In genomic region chr14:122087956-122088355, GRCm38 (mm10) we compare ENCODE assay signal across 21 mouse cellular contexts. TPM values are rescaled to one million over a fixed set of nuclear protein-coding genes. Genes with fewer than 3 reads are reported as not detected.
"Had no signal": no experiment of that assay in that cellular context is flagged by ENCODE, and none has a peak within 500 bp of the region (broad histone marks: within the 10 kb centered on the region; RNA-seq: fewer than 3 reads in every experiment).

No protein-coding gene starts in this region.

- H3K27me3 ChIP-seq: neural tube, embryonic 13.5 days; neural tube, embryonic 15.5 days; stomach, embryonic 15.5 days had no signal

- H3K4me1 ChIP-seq: neural tube, embryonic 13.5 days; neural tube, embryonic 15.5 days; stomach, embryonic 15.5 days had no signal

- H3K9me3 ChIP-seq: neural tube, embryonic 15.5 days; stomach, embryonic 15.5 days had no signal

- H3K9ac ChIP-seq: neural tube, embryonic 13.5 days; neural tube, embryonic 15.5 days; stomach, embryonic 15.5 days had no signal

- H3K27ac ChIP-seq: neural tube, embryonic 13.5 days; neural tube, embryonic 15.5 days; stomach, embryonic 15.5 days; stomach, postnatal 0 days had no signal

- DNase-seq: retina, postnatal 1 day; right cerebral cortex, adult 18-20 months; right cerebral cortex, postnatal 14 days; right cerebral cortex, postnatal 25 days; right cerebral cortex, postnatal 4 days; spleen, adult 18-20 months; thymus, adult 18-20 months; thymus, adult 2 months; thymus, postnatal 14 days; thymus, postnatal 25 days; thymus, postnatal 36 days; thymus, postnatal 4 days had no signal

- H3K4me3 ChIP-seq: neural tube, embryonic 13.5 days; neural tube, embryonic 15.5 days; stomach, embryonic 15.5 days had no signal

- H3K4me2 ChIP-seq: neural tube, embryonic 13.5 days; neural tube, embryonic 15.5 days; stomach, embryonic 15.5 days had no signal

- H3K36me3 ChIP-seq: neural tube, embryonic 13.5 days; neural tube, embryonic 15.5 days; stomach, embryonic 15.5 days had no signal

RNA-seq across cellular contexts. Expression of gene Timm8a2, which starts 53.5 kb away (rescaled TPM):
- polyA plus RNA-seq: neural tube, embryonic 13.5 days; neural tube, embryonic 14.5 days; neural tube, embryonic 15.5 days; small intestine, adult 2 months; stomach, embryonic 14.5 days; stomach, embryonic 15.5 days; stomach, embryonic 16.5 days; stomach, postnatal 0 days; urinary bladder, adult 2 months had no signal
